Mouse (Mus musculus) ovary, adult 18-20 months (tissue): ENCODE results near the gene Ppp1r1b.

ENCODE experiments used
- DNase-seq: peaks from one replicate; pipeline ENCODE4 v3.0.0; 2022; ENCODE audit warnings: low spot score, mixed read lengths

The Ppp1r1b gene

GRCm38 (mm10) chr11:98348083-98348961 is at the start of gene Ppp1r1b:
Gene Ppp1r1b (plus strand): TSS chr11:98348404.
- DNase-seq, result no peak

- no peak for DNase-seq
Measured at GRCm38 (mm10) chr11:98298484-98299205, 49.6 kb upstream of the Ppp1r1b start.

GRCm38 (mm10) chr11:98313790-98314323 is 34.3 kb upstream of the Ppp1r1b start:
- no peak for DNase-seq

GRCm38 (mm10) chr11:98317479-98317878 is 30.7 kb upstream of the Ppp1r1b start:
- no peak for DNase-seq

GRCm38 (mm10) chr11:98318421-98319116 is 29.6 kb upstream of the Ppp1r1b start:
- no peak for DNase-seq

- DNase-seq, result no peak
Measured at GRCm38 (mm10) chr11:98319120-98319519, 29.1 kb upstream of the Ppp1r1b start.

GRCm38 (mm10) chr11:98319544-98319943 is 28.7 kb upstream of the Ppp1r1b start:
- no peak for DNase-seq

GRCm38 (mm10) chr11:98319944-98320343 is 28.3 kb upstream of the Ppp1r1b start:
- no peak for DNase-seq

GRCm38 (mm10) chr11:98320381-98320780 is 27.8 kb upstream of the Ppp1r1b start:
- DNase-seq, result no peak

- no peak for DNase-seq
Measured at GRCm38 (mm10) chr11:98320806-98321676, 27.2 kb upstream of the Ppp1r1b start.

- no peak for DNase-seq
Measured at GRCm38 (mm10) chr11:98321677-98322003, 26.6 kb upstream of the Ppp1r1b start.

- no peak for DNase-seq
Measured at GRCm38 (mm10) chr11:98322159-98322558, 26.0 kb upstream of the Ppp1r1b start.

GRCm38 (mm10) chr11:98323136-98323866 is 24.9 kb upstream of the Ppp1r1b start:
- DNase-seq, result no peak

GRCm38 (mm10) chr11:98323933-98324332 is 24.3 kb upstream of the Ppp1r1b start:
- DNase-seq, result no peak

GRCm38 (mm10) chr11:98325191-98325820 is 22.9 kb upstream of the Ppp1r1b start:
- no peak for DNase-seq

- DNase-seq, result no peak
Measured at GRCm38 (mm10) chr11:98325821-98326218, 22.4 kb upstream of the Ppp1r1b start.

GRCm38 (mm10) chr11:98326741-98327135 is 21.5 kb upstream of the Ppp1r1b start:
- no peak for DNase-seq

- no peak for DNase-seq
Measured at GRCm38 (mm10) chr11:98327136-98328030, 20.8 kb upstream of the Ppp1r1b start.

GRCm38 (mm10) chr11:98328031-98328370 is 20.2 kb upstream of the Ppp1r1b start:
- no peak for DNase-seq
